Mouse (Mus musculus) forebrain, embryonic 12.5 days (tissue): ENCODE results near the gene Zfp426. TPM values are rescaled to one million over a fixed set of nuclear protein-coding genes. Genes with fewer than 3 reads are reported as not detected.

Source experiments
- ATAC-seq: fragments of 200-750 bp; cut with Nextera tagmentation; 2 replicates; pipeline ENCODE4 v1.8.0; 2017; ENCODE audit warnings: moderate TSS enrichment; ENCODE audit not compliant: low FRiP score
- H3K27ac ChIP-seq: fragments of 300-500 bp; sonication (generic); 2 replicates; pipeline ENCODE4 v1.5.1; 2016; ENCODE audit warnings: mild to moderate bottlenecking
- H3K27me3 ChIP-seq: fragments of 300-500 bp; sonication (generic); 2 replicates; pipeline ENCODE4 v1.6.1; 2016; ENCODE audit warnings: mild to moderate bottlenecking
- H3K36me3 ChIP-seq: fragments of 300-500 bp; sonication (generic); replicated peaks from 2 replicates; pipeline ENCODE4 v1.6.1; 2016; ENCODE audit warnings: mild to moderate bottlenecking
- H3K4me1 ChIP-seq: fragments of 300-500 bp; sonication (generic); 2 replicates; pipeline ENCODE4 v1.6.1; 2016
- H3K4me2 ChIP-seq: fragments of 300-500 bp; sonication (generic); 2 replicates; pipeline ENCODE4 v1.6.1; 2016; ENCODE audit warnings: mild to moderate bottlenecking, moderate library complexity
- H3K4me3 ChIP-seq: fragments of 300-500 bp; sonication (generic); replicated peaks from 2 replicates; pipeline ENCODE4 v1.5.1; 2016; ENCODE audit warnings: mild to moderate bottlenecking
- H3K9ac ChIP-seq: fragments of 300-500 bp; sonication (generic); 2 replicates; pipeline ENCODE4 v1.6.1; 2016; ENCODE audit warnings: mild to moderate bottlenecking
- H3K9me3 ChIP-seq: fragments of 300-500 bp; sonication (generic); 2 replicates; pipeline ENCODE4 v1.6.1; 2016
- WGBS: fragments of 180-500 bp; shearing (Covaris S2); methylation state at CpG from one replicate; pipeline ENCODE4 v1.1.7; 2016; 5-methylcytosine and 5-hydroxymethylcytosine counted together
- polyA plus RNA-seq: library from polyadenylated mRNA; unstranded; fragments of >200 nt; fragmentation: Nextera tagmentation; extraction: Ambion mirVana; gene quantifications from 2 replicates; pipeline ENCODE4 v1.2.1, GENCODE M21; 2016

Gene Zfp426
- polyA plus RNA-seq, 1 experiment from 2014 or later: 29.1 TPM

DNA sequence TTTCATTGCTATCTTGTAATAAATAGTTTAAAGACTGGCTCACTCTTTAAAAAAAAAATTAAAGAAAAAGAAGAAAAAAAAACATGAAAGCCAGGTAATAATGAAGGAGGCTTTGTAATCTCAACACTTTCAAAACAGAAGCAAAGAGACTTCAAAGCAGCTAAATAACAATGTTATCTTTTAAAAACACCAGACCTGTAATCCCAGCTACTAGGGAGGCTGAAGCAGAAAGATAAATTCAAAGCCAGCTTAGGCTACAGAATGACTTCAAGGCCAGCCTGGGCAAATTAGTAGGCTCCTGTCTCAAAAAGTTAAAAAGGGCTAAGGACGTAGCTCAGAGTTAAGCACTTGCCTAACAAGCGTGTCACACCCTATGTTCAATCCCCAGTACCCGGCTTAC, 17.1 kb upstream of the Zfp426 start:
- no peak for ATAC-seq
- peaks cover 20% of the 10 kb centered on the region for H3K4me1 ChIP-seq
- no peaks in the 10 kb centered on the region for H3K27me3 ChIP-seq
- H3K9me3 ChIP-seq: no peaks in the 10 kb centered on the region
- 86% methylated on average over 3 of the region's 3 CpGs for WGBS
- no peak overlapping the region for H3K9ac ChIP-seq
- no peak overlapping the region for H3K4me2 ChIP-seq
- no peak overlapping the region for H3K27ac ChIP-seq
- peaks cover 72% of the 10 kb centered on the region for H3K36me3 ChIP-seq
- H3K4me3 ChIP-seq: no peak overlapping the region

DNA sequence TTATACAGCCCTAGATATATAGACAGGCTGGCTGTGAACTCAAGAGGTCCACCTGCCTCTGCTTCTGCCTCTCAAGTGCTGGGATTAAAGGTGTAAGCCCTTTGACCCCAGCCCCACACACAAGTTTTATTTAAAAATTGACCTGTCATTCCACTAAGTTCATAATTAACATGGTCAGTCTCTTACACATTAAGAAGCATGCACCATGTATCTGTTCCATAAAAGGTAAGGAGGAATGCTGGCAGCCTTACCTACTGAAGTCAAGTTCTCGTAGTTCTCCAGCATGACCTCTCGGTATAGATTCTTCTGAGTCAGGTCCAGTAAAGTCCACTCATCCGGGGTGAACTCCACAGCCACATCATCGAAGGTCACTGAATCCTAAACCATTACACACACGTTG, 12.3 kb upstream of the Zfp426 start:
- peaks cover 75% of the 10 kb centered on the region for H3K36me3 ChIP-seq
- H3K27ac ChIP-seq: no peak overlapping the region
- no peaks in the 10 kb centered on the region for H3K4me1 ChIP-seq
- no peak overlapping the region for H3K4me3 ChIP-seq
- no peaks in the 10 kb centered on the region for H3K9me3 ChIP-seq
- 91% methylated on average over 5 of the region's 5 CpGs for WGBS
- no peak overlapping the region for H3K9ac ChIP-seq
- ATAC-seq: no peak
- no peak overlapping the region for H3K4me2 ChIP-seq
- H3K27me3 ChIP-seq: no peaks in the 10 kb centered on the region

GRCm38 (mm10) chr9:20493281-20493680, 735 bp upstream of the Zfp426 start:
- Histone ChIP-seq H3K9ac (peak overlapping the region; percentile 93), H3K27ac (peak overlapping the region; percentile 95), H3K4me3 (peak overlapping the region; percentile 92), H3K36me3 (peaks cover 28% of the 10 kb centered on the region), H3K27me3 (no peaks in the 10 kb centered on the region), H3K9me3 (no peaks in the 10 kb centered on the region), H3K4me1 (peaks cover 35% of the 10 kb centered on the region), H3K4me2 (peak overlapping the region; percentile 75)
- ATAC-seq: no peak
- WGBS: 8% methylated on average over 9 of the region's 9 CpGs

GRCm38 (mm10) chr9:20491858-20492526, 554 bp downstream of the Zfp426 start:
- H3K4me2 ChIP-seq: peak overlapping the region; percentile 75
- ATAC-seq: no peak
- 14% methylated on average over 20 of the region's 20 CpGs for whole genome bisulfite sequencing
- peak overlapping the region; percentile 95 for H3K27ac ChIP-seq
- peaks cover 35% of the 10 kb centered on the region for H3K4me1 ChIP-seq
- no peaks in the 10 kb centered on the region for H3K27me3 ChIP-seq
- no peaks in the 10 kb centered on the region for H3K9me3 ChIP-seq
- H3K36me3 ChIP-seq: peaks cover 16% of the 10 kb centered on the region
- H3K4me3 ChIP-seq: peak overlapping the region; percentile 92
- peak overlapping the region; percentile 93 for H3K9ac ChIP-seq

DNA sequence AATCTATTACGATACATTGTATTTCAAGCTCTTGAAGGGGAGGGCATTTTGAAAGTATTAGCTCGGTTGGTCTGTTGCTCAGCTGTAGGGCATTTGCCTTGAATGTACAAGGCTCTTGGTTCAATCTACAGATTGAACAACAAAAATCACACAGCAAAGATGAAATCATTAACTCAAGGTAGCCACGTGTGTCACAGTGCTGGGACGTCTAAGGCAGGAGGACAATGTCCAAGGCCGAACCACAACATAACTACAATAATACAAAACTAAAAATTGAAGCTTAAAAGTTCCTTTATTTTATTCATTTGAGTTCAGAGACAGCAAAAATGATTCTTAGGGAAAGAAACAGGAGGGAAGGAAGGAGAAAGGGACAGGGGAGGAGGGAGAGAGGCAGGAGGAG, 3.0 kb downstream of the Zfp426 start:
- H3K4me2 ChIP-seq: no peak overlapping the region
- WGBS: 90% methylated on average over 5 of the region's 5 CpGs
- peaks cover 35% of the 10 kb centered on the region for H3K4me1 ChIP-seq
- H3K4me3 ChIP-seq: no peak overlapping the region
- H3K9me3 ChIP-seq: no peaks in the 10 kb centered on the region
- H3K27ac ChIP-seq: no peak overlapping the region
- no peak overlapping the region for H3K9ac ChIP-seq
- no peak for ATAC-seq
- H3K36me3 ChIP-seq: peaks cover 22% of the 10 kb centered on the region
- H3K27me3 ChIP-seq: no peaks in the 10 kb centered on the region

DNA sequence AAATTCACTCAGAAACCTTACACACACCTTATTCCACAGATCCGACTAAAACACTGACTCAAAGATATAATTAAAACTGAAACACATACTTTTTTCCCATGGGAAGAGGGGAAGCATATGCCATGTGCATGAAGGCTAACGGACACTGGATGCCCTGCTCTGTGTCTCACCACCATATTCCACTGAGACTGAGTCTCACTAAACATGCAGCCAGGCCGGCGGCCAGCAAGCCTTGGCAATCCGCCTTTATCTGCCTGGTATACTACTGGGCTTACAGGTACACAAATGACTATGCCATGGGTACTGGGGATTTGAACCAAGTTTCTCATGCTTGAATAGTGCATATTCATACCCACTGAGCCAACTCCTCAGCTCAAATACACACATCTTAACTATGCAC, 13.2 kb downstream of the Zfp426 start:
- Histone ChIP-seq H3K9me3 (no peaks in the 10 kb centered on the region), H3K4me3 (no peak overlapping the region), H3K36me3 (peaks cover 76% of the 10 kb centered on the region), H3K27me3 (no peaks in the 10 kb centered on the region), H3K4me1 (no peaks in the 10 kb centered on the region), H3K27ac (no peak overlapping the region), H3K4me2 (no peak overlapping the region), H3K9ac (no peak overlapping the region)
- ATAC-seq: no peak
- 92% methylated on average over 5 of the region's 5 CpGs for WGBS

DNA sequence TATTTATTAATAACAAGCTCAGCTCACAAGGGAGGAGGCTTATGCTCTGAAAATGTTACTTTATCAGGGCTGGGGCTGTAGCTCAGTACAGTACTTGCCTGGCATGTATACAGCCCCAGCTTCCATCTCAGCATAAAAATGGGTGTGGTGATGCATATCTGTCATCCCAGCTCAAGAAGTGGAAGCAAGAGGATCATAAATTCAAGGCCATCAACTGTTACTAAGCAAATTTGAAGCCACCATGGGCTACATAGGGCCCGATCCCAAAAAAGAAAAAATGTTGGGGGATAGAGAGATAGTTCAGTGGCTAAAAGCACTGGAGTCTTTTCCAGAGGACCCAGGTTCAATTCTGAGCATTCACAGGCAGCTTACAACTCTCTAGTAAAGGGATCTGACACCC, 15.9 kb downstream of the Zfp426 start:
- Histone ChIP-seq H3K9me3 (no peaks in the 10 kb centered on the region), H3K9ac (no peak overlapping the region), H3K27me3 (no peaks in the 10 kb centered on the region), H3K4me3 (no peak overlapping the region), H3K4me1 (no peaks in the 10 kb centered on the region), H3K36me3 (peaks cover 77% of the 10 kb centered on the region), H3K27ac (no peak overlapping the region), H3K4me2 (no peak overlapping the region)
- no peak for ATAC-seq
- WGBS: 86% methylated on average over 1 of the region's 1 CpGs

GRCm38 (mm10) chr9:20466761-20467442, 25.6 kb downstream of the Zfp426 start:
- Histone ChIP-seq H3K4me1 (no peaks in the 10 kb centered on the region), H3K27ac (no peak overlapping the region), H3K4me2 (no peak overlapping the region), H3K9ac (no peak overlapping the region), H3K36me3 (peaks cover 32% of the 10 kb centered on the region), H3K27me3 (0 out of 2 replicates have a peak, but pooled peaks cover 3% of the 10 kb centered on the region), H3K9me3 (peaks cover 10% of the 10 kb centered on the region; the same call in 1 of the 2 replicates), H3K4me3 (no peak overlapping the region)
- peak; percentile 61; the same call in 1 of the 2 replicates for ATAC-seq
- WGBS: 58% methylated on average over 7 of the region's 7 CpGs

- Histone ChIP-seq H3K4me2 (peak within 1 kb of the TSS; percentile 89), H3K4me3 (peak within 1 kb of the TSS; percentile 72), H3K9me3 (no peaks in the 10 kb centered on the region), H3K27ac (peak within 1 kb of the TSS; percentile 87), H3K9ac (peak within 1 kb of the TSS; percentile 76), H3K4me1 (peaks cover 16% of the 10 kb centered on the region), H3K27me3 (0 out of 2 replicates have a peak, but pooled peaks cover 3% of the 10 kb centered on the region), H3K36me3 (peaks cover 26% of the 10 kb centered on the region)
- under 1% methylated on average over 48 of the region's 48 CpGs for WGBS
- ATAC-seq: peak; percentile 93
Observed at GRCm38 (mm10) chr9:20459377-20460317, 32.9 kb downstream of the Zfp426 start, which contains the start of gene Zfp26. TSS of gene Zfp26 (minus strand) at chr9:20460162.

DNA sequence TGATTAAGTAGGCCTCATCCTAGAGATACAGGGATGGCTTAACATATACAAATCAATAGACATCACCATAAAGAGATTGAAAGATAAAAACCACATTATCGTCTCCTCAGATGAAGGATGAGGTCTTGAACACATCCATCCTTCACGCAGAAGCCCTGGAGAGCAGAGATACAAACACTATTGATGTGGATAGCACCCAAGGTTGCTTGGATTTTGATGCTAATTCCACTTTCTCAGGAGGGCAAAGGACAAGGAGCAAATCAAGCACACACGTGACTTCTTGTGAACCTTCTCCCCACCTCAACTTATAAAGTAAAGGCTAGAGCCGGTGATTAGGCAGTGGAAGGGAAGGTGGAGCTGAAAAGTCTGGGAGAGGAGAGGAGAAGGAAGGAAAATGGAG, 38.9 kb downstream of the Zfp426 start:
- ATAC-seq: no peak
- H3K4me2 ChIP-seq: no peak overlapping the region
- H3K9ac ChIP-seq: no peak overlapping the region
- H3K27ac ChIP-seq: no peak overlapping the region
- H3K4me3 ChIP-seq: no peak overlapping the region
- peaks cover 52% of the 10 kb centered on the region for H3K36me3 ChIP-seq
- peaks cover 7% of the 10 kb centered on the region for H3K4me1 ChIP-seq
- WGBS: 90% methylated on average over 4 of the region's 4 CpGs
- no peaks in the 10 kb centered on the region for H3K9me3 ChIP-seq
- H3K27me3 ChIP-seq: no peaks in the 10 kb centered on the region

DNA sequence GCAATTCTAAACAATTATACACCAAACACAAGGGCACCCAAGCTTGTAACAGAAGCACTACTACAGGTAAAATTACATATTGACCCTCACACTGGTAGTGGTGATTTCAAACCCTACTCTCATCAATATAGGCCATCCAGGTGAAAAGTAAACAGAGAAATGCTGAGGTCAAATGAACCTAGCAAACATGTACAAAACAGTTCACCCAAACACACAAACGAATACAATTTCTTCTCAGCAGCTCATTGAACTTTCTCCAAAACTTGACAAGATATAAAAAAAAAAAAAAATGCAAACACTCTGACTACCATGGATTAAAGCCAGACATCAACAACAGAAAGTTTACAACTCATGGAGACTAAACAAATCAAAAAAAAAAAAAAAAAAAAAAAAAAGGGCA, 41.1 kb downstream of the Zfp426 start:
- Histone ChIP-seq H3K4me2 (no peak overlapping the region), H3K36me3 (peaks cover 46% of the 10 kb centered on the region), H3K9ac (no peak overlapping the region), H3K27ac (no peak overlapping the region), H3K27me3 (no peaks in the 10 kb centered on the region), H3K9me3 (no peaks in the 10 kb centered on the region), H3K4me1 (no peaks in the 10 kb centered on the region), H3K4me3 (no peak overlapping the region)
- ATAC-seq: no peak
- 93% methylated on average over 1 of the region's 1 CpGs for WGBS

- Histone ChIP-seq H3K36me3 (peaks cover 65% of the 10 kb centered on the region), H3K4me3 (no peak overlapping the region)
Observed at GRCm38 (mm10) chr9:20443183-20443783, 49.3 kb downstream of the Zfp426 start.

More at GRCm38 (mm10) chr9:20443183-20443783, 49.3 kb downstream of the Zfp426 start:
- Histone ChIP-seq H3K4me1 (no peaks in the 10 kb centered on the region), H3K9me3 (peaks cover 6% of the 10 kb centered on the region), H3K27ac (no peak overlapping the region), H3K27me3 (no peaks in the 10 kb centered on the region), H3K4me2 (no peak overlapping the region), H3K9ac (no peak overlapping the region)
- WGBS: 86% methylated on average over 4 of the region's 4 CpGs
- ATAC-seq: no peak
